Mouse (Mus musculus): ENCODE data around the gene Hook1. TPM values are rescaled to one million over a fixed set of nuclear protein-coding genes. Genes with fewer than 3 reads are reported as not detected.
A peak's percentile ranks its signal among the peaks of the same experiment; 100 is the strongest.

Hook1 gene
- polyA plus RNA-seq, 1 experiment from 2014 or later = 8.4 TPM

GRCm38 (mm10) chr4:96016875-96017274 lies 49.8 kb downstream of the Hook1 start:
- Histone ChIP-seq H3K4me1 (ENCODE audit: insufficient read depth, low read depth, low read length) (no peaks in the 10 kb centered on the region), H3K36me3 (ENCODE audit: insufficient read depth, low read length) (no peaks in the 10 kb centered on the region), H3K9ac (replicated peaks; ENCODE audit: low read depth) (no peak overlapping the region), H3K4me3 (ENCODE audit: low read depth, low read length) (no peak overlapping the region), H3K4me2 (replicated peaks; ENCODE audit: low read depth, low read length) (no peak overlapping the region), H3K27me3 (replicated peaks; ENCODE audit: insufficient read depth, low read length) (no peaks in the 10 kb centered on the region), H3K9me3 (ENCODE audit: low read length) (no peaks in the 10 kb centered on the region), H3K27ac (ENCODE audit: low read length) (no peak overlapping the region)
- WGBS = 94% methylated on average over 1 of the region's 1 CpGs
- DNase-seq (ENCODE audit: low spot score) = no peak
- ATAC-seq = no peak
- TF ChIP-seq CTCF (IDR thresholded peaks at IDR 0.05) = no peak
- TF ChIP-seq EP300 (IDR thresholded peaks at IDR 0.05) = no peak

- no peak overlapping the region for H3K9ac ChIP-seq (replicated peaks; ENCODE audit: low read depth)
- TF ChIP-seq CTCF (IDR thresholded peaks at IDR 0.05) = peak; percentile 55
- no peak for TF ChIP-seq EP300 (IDR thresholded peaks at IDR 0.05)
- H3K27me3 ChIP-seq (replicated peaks; ENCODE audit: insufficient read depth, low read length) = no peaks in the 10 kb centered on the region
- peak; percentile 17 for DNase-seq (ENCODE audit: low spot score)
- H3K27ac ChIP-seq (ENCODE audit: low read length) = no peak overlapping the region
- H3K4me2 ChIP-seq (replicated peaks; ENCODE audit: low read depth, low read length) = no peak overlapping the region
- H3K4me1 ChIP-seq (ENCODE audit: insufficient read depth, low read depth, low read length) = no peaks in the 10 kb centered on the region
- no peaks in the 10 kb centered on the region for H3K36me3 ChIP-seq (ENCODE audit: insufficient read depth, low read length)
- H3K4me3 ChIP-seq (ENCODE audit: low read depth, low read length) = no peak overlapping the region
- H3K9me3 ChIP-seq (ENCODE audit: low read length) = no peaks in the 10 kb centered on the region
- ATAC-seq = no peak
These were observed 55.8 kb downstream of the Hook1 start for GRCm38 (mm10) chr4:96022803-96023202.

- DNase-seq (ENCODE audit: low spot score) (no peak), ATAC-seq (no peak)
- H3K9me3 ChIP-seq (ENCODE audit: low read length) = no peaks in the 10 kb centered on the region
- H3K27ac ChIP-seq (ENCODE audit: low read length) = no peak overlapping the region
- 96% methylated on average over 1 of the region's 1 CpGs for WGBS
- no peaks in the 10 kb centered on the region for H3K4me1 ChIP-seq (ENCODE audit: insufficient read depth, low read depth, low read length)
- no peaks in the 10 kb centered on the region for H3K36me3 ChIP-seq (ENCODE audit: insufficient read depth, low read length)
- no peak overlapping the region for H3K4me3 ChIP-seq (ENCODE audit: low read depth, low read length)
- H3K27me3 ChIP-seq (replicated peaks; ENCODE audit: insufficient read depth, low read length) = no peaks in the 10 kb centered on the region
- TF ChIP-seq CTCF (IDR thresholded peaks at IDR 0.05) (no peak), EP300 (IDR thresholded peaks at IDR 0.05) (no peak)
- H3K4me2 ChIP-seq (replicated peaks; ENCODE audit: low read depth, low read length) = no peak overlapping the region
- H3K9ac ChIP-seq (replicated peaks; ENCODE audit: low read depth) = no peak overlapping the region
These were observed 61.4 kb downstream of the Hook1 start for GRCm38 (mm10) chr4:96028412-96028811.

DNA sequence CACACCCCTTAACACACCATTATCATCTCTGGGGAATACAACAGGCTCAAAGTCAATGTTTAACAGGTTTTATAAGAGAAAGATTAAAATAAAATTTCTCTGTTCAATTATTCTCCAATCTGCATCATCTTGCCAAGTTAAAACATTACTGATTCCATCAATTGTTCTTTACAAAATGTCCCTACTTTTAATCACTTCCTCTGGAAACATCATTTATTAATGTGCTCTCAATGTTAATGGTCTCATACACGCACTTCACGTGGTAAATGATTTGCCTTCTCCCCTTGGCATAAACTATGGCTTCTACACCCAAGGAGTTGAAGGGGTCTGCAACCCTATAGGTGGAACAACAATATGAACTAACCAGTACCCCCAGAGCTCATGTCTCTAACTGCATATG lies 93.1 kb downstream of the Hook1 start:
- no peak overlapping the region for H3K4me3 ChIP-seq (ENCODE audit: low read depth, low read length)
- no peak overlapping the region for H3K4me2 ChIP-seq (replicated peaks; ENCODE audit: low read depth, low read length)
- DNase-seq (ENCODE audit: low spot score) = no peak
- no peak for ATAC-seq
- no peaks in the 10 kb centered on the region for H3K4me1 ChIP-seq (ENCODE audit: insufficient read depth, low read depth, low read length)
- no peaks in the 10 kb centered on the region for H3K36me3 ChIP-seq (ENCODE audit: insufficient read depth, low read length)
- TF ChIP-seq EP300 (IDR thresholded peaks at IDR 0.05) (no peak), CTCF (IDR thresholded peaks at IDR 0.05) (no peak)
- H3K27ac ChIP-seq (ENCODE audit: low read length) = no peak overlapping the region
- 83% methylated on average over 2 of the region's 2 CpGs for WGBS
- H3K27me3 ChIP-seq (replicated peaks; ENCODE audit: insufficient read depth, low read length) = no peaks in the 10 kb centered on the region
- H3K9ac ChIP-seq (replicated peaks; ENCODE audit: low read depth) = no peak overlapping the region
- H3K9me3 ChIP-seq (ENCODE audit: low read length) = no peaks in the 10 kb centered on the region

DNA sequence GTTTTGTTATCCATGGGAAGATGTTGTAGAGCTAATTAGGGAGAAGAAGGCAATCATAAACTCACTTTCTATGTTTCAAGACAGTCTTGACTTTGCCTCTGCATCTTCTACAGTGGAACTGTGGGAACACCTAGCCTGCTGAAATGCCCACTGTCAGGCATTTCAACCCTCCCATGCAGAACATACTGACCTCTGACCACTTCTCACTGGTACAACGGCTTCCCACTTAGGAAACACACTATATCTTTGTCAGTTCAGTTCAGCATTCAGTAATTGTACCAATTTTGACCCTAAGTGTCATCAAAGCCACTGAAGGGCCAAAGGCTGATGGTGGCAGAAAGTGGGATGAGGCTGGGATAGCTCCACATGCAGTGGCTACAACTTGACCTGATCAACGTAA lies 95.0 kb downstream of the Hook1 start:
- Histone ChIP-seq H3K27me3 (replicated peaks; ENCODE audit: insufficient read depth, low read length) (no peaks in the 10 kb centered on the region), H3K9me3 (ENCODE audit: low read length) (no peaks in the 10 kb centered on the region), H3K4me1 (ENCODE audit: insufficient read depth, low read depth, low read length) (no peaks in the 10 kb centered on the region), H3K4me3 (ENCODE audit: low read depth, low read length) (no peak overlapping the region), H3K4me2 (replicated peaks; ENCODE audit: low read depth, low read length) (no peak overlapping the region), H3K27ac (ENCODE audit: low read length) (no peak overlapping the region), H3K36me3 (ENCODE audit: insufficient read depth, low read length) (no peaks in the 10 kb centered on the region), H3K9ac (replicated peaks; ENCODE audit: low read depth) (no peak overlapping the region)
- DNase-seq (ENCODE audit: low spot score) (no peak), ATAC-seq (no peak)
- whole genome bisulfite sequencing = 69% methylated on average over 2 of the region's 2 CpGs
- TF ChIP-seq EP300 (IDR thresholded peaks at IDR 0.05) = no peak
- no peak for TF ChIP-seq CTCF (IDR thresholded peaks at IDR 0.05)

Other genes with a start within 250 kb of the Hook1 start
- not detected in 2 replicates for gene Cyp2j13, start 110.3 kb downstream of the Hook1 start, polyA plus RNA-seq (2015; fragmentation: Nextera tagmentation; extraction: Ambion mirVana)
- gene Cyp2j12, start 173.9 kb downstream of the Hook1 start, polyA plus RNA-seq (2015; fragmentation: Nextera tagmentation; extraction: Ambion mirVana) = not detected in 2 replicates